Mouse (Mus musculus): Measurements from ENCODE around the gene Vwa3b. TPM values are rescaled to one million over a fixed set of nuclear protein-coding genes. Genes with fewer than 3 reads are reported as not detected.

Vwa3b gene
- polyA plus RNA-seq, 1 experiment from 2014 or later = 0.40 TPM

- no peaks in the 10 kb centered on the region for H3K27me3 ChIP-seq
- whole genome bisulfite sequencing = 50% methylated on average over 3 of the region's 3 CpGs
- no peaks in the 10 kb centered on the region for H3K4me1 ChIP-seq
- no peak for ATAC-seq (ENCODE audit: borderline replicate concordance, extremely low read depth, low FRiP score, low TSS enrichment)
- no peaks in the 10 kb centered on the region for H3K36me3 ChIP-seq
- no peak overlapping the region for H3K4me3 ChIP-seq
- no peak overlapping the region for H3K4me2 ChIP-seq
- no peak overlapping the region for H3K27ac ChIP-seq
- H3K9ac ChIP-seq = no peak overlapping the region
- H3K9me3 ChIP-seq = no peaks in the 10 kb centered on the region
Measured at GRCm38 (mm10) chr1:37105194-37105593, 78.8 kb downstream of the Vwa3b start.

GRCm38 (mm10) chr1:37113781-37114180 lies 87.4 kb downstream of the Vwa3b start:
- H3K4me2 ChIP-seq = no peak overlapping the region
- no peak for ATAC-seq (ENCODE audit: borderline replicate concordance, extremely low read depth, low FRiP score, low TSS enrichment)
- H3K9ac ChIP-seq = no peak overlapping the region
- no peak overlapping the region for H3K4me3 ChIP-seq
- H3K27ac ChIP-seq = no peak overlapping the region
- H3K27me3 ChIP-seq = no peaks in the 10 kb centered on the region
- no peaks in the 10 kb centered on the region for H3K4me1 ChIP-seq
- H3K36me3 ChIP-seq = no peaks in the 10 kb centered on the region
- no peaks in the 10 kb centered on the region for H3K9me3 ChIP-seq
- 64% methylated on average over 6 of the region's 6 CpGs for WGBS

GRCm38 (mm10) chr1:37115847-37116246 lies 89.5 kb downstream of the Vwa3b start:
- Histone ChIP-seq H3K27me3 (no peaks in the 10 kb centered on the region), H3K4me3 (no peak overlapping the region), H3K36me3 (no peaks in the 10 kb centered on the region), H3K27ac (no peak overlapping the region), H3K4me1 (no peaks in the 10 kb centered on the region), H3K4me2 (no peak overlapping the region), H3K9ac (no peak overlapping the region), H3K9me3 (no peaks in the 10 kb centered on the region)
- ATAC-seq (ENCODE audit: borderline replicate concordance, extremely low read depth, low FRiP score, low TSS enrichment) = no peak
- 82% methylated on average over 5 of the region's 5 CpGs for WGBS

- Histone ChIP-seq H3K9me3 (no peaks in the 10 kb centered on the region), H3K4me2 (no peak overlapping the region), H3K27me3 (no peaks in the 10 kb centered on the region), H3K4me3 (no peak overlapping the region), H3K4me1 (no peaks in the 10 kb centered on the region), H3K36me3 (no peaks in the 10 kb centered on the region), H3K9ac (no peak overlapping the region), H3K27ac (no peak overlapping the region)
- ATAC-seq (ENCODE audit: borderline replicate concordance, extremely low read depth, low FRiP score, low TSS enrichment) = no peak
- WGBS = 77% methylated on average over 9 of the region's 9 CpGs
Measured at GRCm38 (mm10) chr1:37116574-37116973, 90.2 kb downstream of the Vwa3b start.

- Histone ChIP-seq H3K27me3 (no peaks in the 10 kb centered on the region), H3K4me1 (no peaks in the 10 kb centered on the region), H3K9me3 (no peaks in the 10 kb centered on the region), H3K9ac (no peak overlapping the region), H3K27ac (no peak overlapping the region), H3K36me3 (no peaks in the 10 kb centered on the region), H3K4me3 (no peak overlapping the region), H3K4me2 (no peak overlapping the region)
- 79% methylated on average over 5 of the region's 5 CpGs for WGBS
- no peak for ATAC-seq (ENCODE audit: borderline replicate concordance, extremely low read depth, low FRiP score, low TSS enrichment)
Measured at GRCm38 (mm10) chr1:37117964-37118363, 91.6 kb downstream of the Vwa3b start.

- H3K9me3 ChIP-seq = no peaks in the 10 kb centered on the region
- no peaks in the 10 kb centered on the region for H3K4me1 ChIP-seq
- WGBS = 37% methylated on average over 4 of the region's 4 CpGs
- no peak overlapping the region for H3K9ac ChIP-seq
- H3K27me3 ChIP-seq = no peaks in the 10 kb centered on the region
- no peak overlapping the region for H3K4me3 ChIP-seq
- H3K27ac ChIP-seq = no peak overlapping the region
- no peak for ATAC-seq (ENCODE audit: borderline replicate concordance, extremely low read depth, low FRiP score, low TSS enrichment)
- no peaks in the 10 kb centered on the region for H3K36me3 ChIP-seq
- H3K4me2 ChIP-seq = no peak overlapping the region
Measured at GRCm38 (mm10) chr1:37122306-37122705, 95.9 kb downstream of the Vwa3b start.

- H3K9ac ChIP-seq = no peak overlapping the region
- H3K27me3 ChIP-seq = no peaks in the 10 kb centered on the region
- 45% methylated on average over 3 of the region's 3 CpGs for WGBS
- H3K9me3 ChIP-seq = no peaks in the 10 kb centered on the region
- H3K27ac ChIP-seq = no peak overlapping the region
- H3K4me1 ChIP-seq = no peaks in the 10 kb centered on the region
- no peak for ATAC-seq (ENCODE audit: borderline replicate concordance, extremely low read depth, low FRiP score, low TSS enrichment)
- no peaks in the 10 kb centered on the region for H3K36me3 ChIP-seq
- H3K4me3 ChIP-seq = no peak overlapping the region
- no peak overlapping the region for H3K4me2 ChIP-seq
Measured at GRCm38 (mm10) chr1:37122798-37123197, 96.4 kb downstream of the Vwa3b start.

GRCm38 (mm10) chr1:37124696-37125349 lies 98.4 kb downstream of the Vwa3b start:
- Histone ChIP-seq H3K4me3 (no peak overlapping the region), H3K27ac (no peak overlapping the region), H3K36me3 (no peaks in the 10 kb centered on the region), H3K4me1 (no peaks in the 10 kb centered on the region), H3K4me2 (no peak overlapping the region), H3K27me3 (no peaks in the 10 kb centered on the region), H3K9ac (no peak overlapping the region), H3K9me3 (no peaks in the 10 kb centered on the region)
- 31% methylated on average over 12 of the region's 12 CpGs for WGBS
- 0 out of 2 replicates have a peak, but pooled peaks have one; percentile 27 for ATAC-seq (ENCODE audit: borderline replicate concordance, extremely low read depth, low FRiP score, low TSS enrichment)

- no peak overlapping the region for H3K4me2 ChIP-seq
- no peak overlapping the region for H3K9ac ChIP-seq
- no peak for ATAC-seq (ENCODE audit: borderline replicate concordance, extremely low read depth, low FRiP score, low TSS enrichment)
- no peaks in the 10 kb centered on the region for H3K27me3 ChIP-seq
- 71% methylated on average over 8 of the region's 8 CpGs for WGBS
- H3K4me3 ChIP-seq = no peak overlapping the region
- H3K4me1 ChIP-seq = no peaks in the 10 kb centered on the region
- no peak overlapping the region for H3K27ac ChIP-seq
- H3K9me3 ChIP-seq = no peaks in the 10 kb centered on the region
- H3K36me3 ChIP-seq = no peaks in the 10 kb centered on the region
Measured at GRCm38 (mm10) chr1:37130012-37130570, 103.7 kb downstream of the Vwa3b start.

- Histone ChIP-seq H3K4me1 (no peaks in the 10 kb centered on the region), H3K9me3 (no peaks in the 10 kb centered on the region), H3K27me3 (no peaks in the 10 kb centered on the region), H3K9ac (no peak overlapping the region), H3K36me3 (no peaks in the 10 kb centered on the region), H3K27ac (no peak overlapping the region), H3K4me3 (no peak overlapping the region), H3K4me2 (no peak overlapping the region)
- ATAC-seq (ENCODE audit: borderline replicate concordance, extremely low read depth, low FRiP score, low TSS enrichment) = no peak
Measured at GRCm38 (mm10) chr1:37131146-37131545, 104.8 kb downstream of the Vwa3b start.

GRCm38 (mm10) chr1:37132433-37132832 lies 106.0 kb downstream of the Vwa3b start:
- ATAC-seq (ENCODE audit: borderline replicate concordance, extremely low read depth, low FRiP score, low TSS enrichment) = no peak
- no peaks in the 10 kb centered on the region for H3K4me1 ChIP-seq
- 55% methylated on average over 7 of the region's 7 CpGs for WGBS
- H3K4me3 ChIP-seq = no peak overlapping the region
- H3K27me3 ChIP-seq = no peaks in the 10 kb centered on the region
- no peaks in the 10 kb centered on the region for H3K36me3 ChIP-seq
- H3K9me3 ChIP-seq = no peaks in the 10 kb centered on the region
- no peak overlapping the region for H3K4me2 ChIP-seq
- H3K27ac ChIP-seq = no peak overlapping the region
- H3K9ac ChIP-seq = no peak overlapping the region

GRCm38 (mm10) chr1:37145966-37146365 lies 119.6 kb downstream of the Vwa3b start:
- WGBS = 48% methylated on average over 4 of the region's 4 CpGs
- peak; percentile 46; the same call in 1 of the 2 replicates for ATAC-seq (ENCODE audit: borderline replicate concordance, extremely low read depth, low FRiP score, low TSS enrichment)

More at GRCm38 (mm10) chr1:37145966-37146365, 119.6 kb downstream of the Vwa3b start:
- Histone ChIP-seq H3K9me3 (no peaks in the 10 kb centered on the region), H3K27me3 (no peaks in the 10 kb centered on the region), H3K4me2 (no peak overlapping the region), H3K9ac (no peak overlapping the region), H3K4me3 (no peak overlapping the region), H3K4me1 (no peaks in the 10 kb centered on the region), H3K27ac (no peak overlapping the region), H3K36me3 (no peaks in the 10 kb centered on the region)

All from lung, embryonic 15.5 days (tissue).